Mouse (Mus musculus): ENCODE measurements around the gene 4931406C07Rik. TPM values are rescaled to one million over a fixed set of nuclear protein-coding genes. Genes with fewer than 3 reads are reported as not detected.

4931406C07Rik gene
- polyA plus RNA-seq, 1 experiment = 11.6 TPM

- H3K4me3 ChIP-seq = no peak overlapping the region
- H3ac ChIP-seq (ENCODE audit: control insufficient read depth, insufficient read length) = no peak overlapping the region
- no peak overlapping the region for H3K4me2 ChIP-seq (ENCODE audit: low read depth)
- no peaks in the 10 kb centered on the region for H3K36me3 ChIP-seq (ENCODE audit: control insufficient read depth, insufficient read depth)
- H3K79me2 ChIP-seq (ENCODE audit: control insufficient read depth, insufficient read depth) = no peaks in the 10 kb centered on the region
- H3K27me3 ChIP-seq (ENCODE audit: control insufficient read depth, insufficient read depth, insufficient read length) = no peaks in the 10 kb centered on the region
- no peak for TF ChIP-seq E2F4 (IDR thresholded peaks at IDR 0.05; ENCODE audit: insufficient read depth)
- TF ChIP-seq POLR2AphosphoS2 (IDR thresholded peaks at IDR 0.05; ENCODE audit: insufficient read length, low read depth) = no peak
- TF ChIP-seq MYOD1 (IDR thresholded peaks at IDR 0.05; ENCODE audit: control insufficient read depth in 1 of 3, insufficient read length in 2 of 3, low read depth in 2 of 3) = no peak
- TF ChIP-seq MYOG (IDR thresholded peaks at IDR 0.05; ENCODE audit: control insufficient read depth in 1 of 3, insufficient read depth in 1 of 3, insufficient read length in 2 of 3, low read depth in 2 of 3) = no peak
- no peak for TF ChIP-seq TCF12 (IDR thresholded peaks at IDR 0.05; ENCODE audit: insufficient read depth, poor library complexity, severe bottlenecking)
- TF ChIP-seq USF1 (IDR thresholded peaks at IDR 0.05; ENCODE audit: low read depth) = no peak
- TF ChIP-seq REST (IDR thresholded peaks at IDR 0.05; ENCODE audit: insufficient read depth, insufficient read length) = no peak
- no peak for TF ChIP-seq TCF3 (IDR thresholded peaks at IDR 0.05; ENCODE audit: insufficient read length, low read depth)
- TF ChIP-seq MAX (IDR thresholded peaks at IDR 0.05; ENCODE audit: low read depth) = no peak
- no peak for TF ChIP-seq CEBPB (IDR thresholded peaks at IDR 0.05; ENCODE audit: insufficient read depth, poor library complexity, severe bottlenecking)
Measured at GRCm38 (mm10) chr9:15298451-15298850, 7.8 kb downstream of the 4931406C07Rik start.

DNA sequence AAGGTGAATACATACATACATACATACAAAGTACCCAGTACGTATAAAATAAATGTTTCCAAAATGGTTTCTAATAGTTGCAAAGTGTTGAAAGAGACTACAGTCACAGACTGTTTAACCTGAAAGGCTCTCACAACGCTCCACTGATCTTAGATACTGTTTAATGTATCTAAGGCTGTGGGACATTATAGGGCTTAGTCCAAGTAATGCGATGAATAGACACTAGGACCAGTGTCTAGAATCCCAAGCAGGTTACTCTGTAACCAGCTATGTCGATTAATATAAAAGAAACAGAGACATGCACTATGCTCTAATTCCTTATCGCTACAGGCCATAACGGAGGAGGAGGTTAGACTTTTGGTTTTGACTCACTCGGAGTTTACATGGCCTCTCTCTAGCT, 9.1 kb downstream of the 4931406C07Rik start:
- Histone ChIP-seq H3ac (ENCODE audit: control insufficient read depth, insufficient read length) (no peak overlapping the region), H3K36me3 (ENCODE audit: control insufficient read depth, insufficient read depth) (no peaks in the 10 kb centered on the region), H3K27me3 (ENCODE audit: control insufficient read depth, insufficient read depth, insufficient read length) (no peaks in the 10 kb centered on the region), H3K4me2 (ENCODE audit: low read depth) (no peak overlapping the region), H3K79me2 (ENCODE audit: control insufficient read depth, insufficient read depth) (no peaks in the 10 kb centered on the region), H3K4me3 (no peak overlapping the region)
- TF ChIP-seq USF1 (IDR thresholded peaks at IDR 0.05; ENCODE audit: low read depth) = no peak
- no peak for TF ChIP-seq SRF (IDR thresholded peaks at IDR 0.05; ENCODE audit: control insufficient read depth, insufficient read length, low read depth)
- TF ChIP-seq TCF12 (IDR thresholded peaks at IDR 0.05; ENCODE audit: insufficient read depth, poor library complexity, severe bottlenecking) = no peak
- no peak for TF ChIP-seq E2F4 (IDR thresholded peaks at IDR 0.05; ENCODE audit: insufficient read depth)

GRCm38 (mm10) chr9:15289251-15289650, 17.0 kb downstream of the 4931406C07Rik start:
- Histone ChIP-seq H3K27me3 (ENCODE audit: control insufficient read depth, insufficient read depth, insufficient read length) (no peaks in the 10 kb centered on the region), H3K4me2 (ENCODE audit: low read depth) (no peak overlapping the region), H3ac (ENCODE audit: control insufficient read depth, insufficient read length) (no peak overlapping the region), H3K36me3 (ENCODE audit: control insufficient read depth, insufficient read depth) (no peaks in the 10 kb centered on the region), H3K79me2 (ENCODE audit: control insufficient read depth, insufficient read depth) (no peaks in the 10 kb centered on the region), H3K4me3 (no peak overlapping the region)
- TF ChIP-seq REST (IDR thresholded peaks at IDR 0.05; ENCODE audit: insufficient read depth, insufficient read length) = no peak
- no peak for TF ChIP-seq TCF3 (IDR thresholded peaks at IDR 0.05; ENCODE audit: insufficient read length, low read depth)
- no peak for TF ChIP-seq MYOG (IDR thresholded peaks at IDR 0.05; ENCODE audit: control insufficient read depth in 1 of 3, insufficient read depth in 1 of 3, insufficient read length in 2 of 3, low read depth in 2 of 3)
- no peak for TF ChIP-seq CEBPB (IDR thresholded peaks at IDR 0.05; ENCODE audit: insufficient read depth, poor library complexity, severe bottlenecking)
- no peak for TF ChIP-seq POLR2A (IDR thresholded peaks at IDR 0.05; ENCODE audit: insufficient read length, low read depth)
- TF ChIP-seq USF1 (IDR thresholded peaks at IDR 0.05; ENCODE audit: low read depth) = no peak
- TF ChIP-seq TCF12 (IDR thresholded peaks at IDR 0.05; ENCODE audit: insufficient read depth, poor library complexity, severe bottlenecking) = no peak
- TF ChIP-seq MYOD1 (IDR thresholded peaks at IDR 0.05; ENCODE audit: control insufficient read depth in 1 of 3, insufficient read length in 2 of 3, low read depth in 2 of 3) = no peak
- no peak for TF ChIP-seq E2F4 (IDR thresholded peaks at IDR 0.05; ENCODE audit: insufficient read depth)
- no peak for TF ChIP-seq POLR2AphosphoS2 (IDR thresholded peaks at IDR 0.05; ENCODE audit: insufficient read length, low read depth)

- Histone ChIP-seq H3K27me3 (ENCODE audit: control insufficient read depth, insufficient read depth, insufficient read length) (no peaks in the 10 kb centered on the region), H3K4me3 (no peak overlapping the region)
- TF ChIP-seq MYOG (IDR thresholded peaks at IDR 0.05; ENCODE audit: control insufficient read depth in 1 of 3, insufficient read depth in 1 of 3, insufficient read length in 2 of 3, low read depth in 2 of 3) (no peak), MYOD1 (IDR thresholded peaks at IDR 0.05; ENCODE audit: control insufficient read depth in 1 of 3, insufficient read length in 2 of 3, low read depth in 2 of 3) (no peak), REST (IDR thresholded peaks at IDR 0.05; ENCODE audit: insufficient read depth, insufficient read length) (no peak), TCF3 (IDR thresholded peaks at IDR 0.05; ENCODE audit: insufficient read length, low read depth) (no peak), E2F4 (IDR thresholded peaks at IDR 0.05; ENCODE audit: insufficient read depth) (no peak), POLR2A (IDR thresholded peaks at IDR 0.05; ENCODE audit: insufficient read length, low read depth) (no peak), USF1 (IDR thresholded peaks at IDR 0.05; ENCODE audit: low read depth) (no peak), TCF12 (IDR thresholded peaks at IDR 0.05; ENCODE audit: insufficient read depth, poor library complexity, severe bottlenecking) (no peak), SRF (IDR thresholded peaks at IDR 0.05; ENCODE audit: control insufficient read depth, insufficient read length, low read depth) (no peak), MAX (IDR thresholded peaks at IDR 0.05; ENCODE audit: low read depth) (no peak), CEBPB (IDR thresholded peaks at IDR 0.05; ENCODE audit: insufficient read depth, poor library complexity, severe bottlenecking) (no peak), POLR2AphosphoS2 (IDR thresholded peaks at IDR 0.05; ENCODE audit: insufficient read length, low read depth) (no peak)
Measured at GRCm38 (mm10) chr9:15288402-15288801, 17.8 kb downstream of the 4931406C07Rik start.

DNA sequence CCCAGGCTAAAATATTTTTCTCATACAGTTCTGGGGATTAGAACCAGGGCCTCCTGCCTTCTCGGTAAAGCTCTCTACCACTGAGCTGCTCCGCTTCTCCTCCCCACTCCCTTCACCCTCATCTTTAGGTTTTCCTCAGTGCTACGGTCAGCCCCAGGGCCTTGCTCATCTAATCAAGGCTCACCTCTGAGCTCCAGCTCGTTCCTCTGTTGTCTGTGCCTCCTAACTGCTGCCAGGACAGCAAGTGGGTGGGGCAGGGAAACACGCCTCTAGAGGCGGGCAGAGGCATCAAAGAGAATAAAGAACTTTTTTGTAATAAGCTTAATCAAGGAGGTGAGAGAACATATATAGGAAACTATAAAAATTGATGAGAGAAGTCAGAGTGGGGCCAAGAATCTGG, 18.4 kb downstream of the 4931406C07Rik start:
- H3K4me3 ChIP-seq = no peak overlapping the region
- H3K36me3 ChIP-seq (ENCODE audit: control insufficient read depth, insufficient read depth) = no peaks in the 10 kb centered on the region
- no peaks in the 10 kb centered on the region for H3K27me3 ChIP-seq (ENCODE audit: control insufficient read depth, insufficient read depth, insufficient read length)
- H3K4me2 ChIP-seq (ENCODE audit: low read depth) = no peak overlapping the region
- H3ac ChIP-seq (ENCODE audit: control insufficient read depth, insufficient read length) = no peak overlapping the region
- H3K79me2 ChIP-seq (ENCODE audit: control insufficient read depth, insufficient read depth) = no peaks in the 10 kb centered on the region
- TF ChIP-seq USF1 (IDR thresholded peaks at IDR 0.05; ENCODE audit: low read depth) (no peak), E2F4 (IDR thresholded peaks at IDR 0.05; ENCODE audit: insufficient read depth) (no peak), TCF12 (IDR thresholded peaks at IDR 0.05; ENCODE audit: insufficient read depth, poor library complexity, severe bottlenecking) (no peak), SRF (IDR thresholded peaks at IDR 0.05; ENCODE audit: control insufficient read depth, insufficient read length, low read depth) (no peak), MAX (IDR thresholded peaks at IDR 0.05; ENCODE audit: low read depth) (no peak), POLR2AphosphoS2 (IDR thresholded peaks at IDR 0.05; ENCODE audit: insufficient read length, low read depth) (no peak), MYOD1 (IDR thresholded peaks at IDR 0.05; ENCODE audit: control insufficient read depth in 1 of 3, insufficient read length in 2 of 3, low read depth in 2 of 3) (no peak)

More at GRCm38 (mm10) chr9:15288402-15288801, 17.8 kb downstream of the 4931406C07Rik start:
- H3K4me2 ChIP-seq (ENCODE audit: low read depth) = no peak overlapping the region
- H3K36me3 ChIP-seq (ENCODE audit: control insufficient read depth, insufficient read depth) = no peaks in the 10 kb centered on the region
- H3K79me2 ChIP-seq (ENCODE audit: control insufficient read depth, insufficient read depth) = no peaks in the 10 kb centered on the region
- no peak overlapping the region for H3ac ChIP-seq (ENCODE audit: control insufficient read depth, insufficient read length)
